Mouse (Mus musculus) heart, embryonic 11.5 days (tissue): ENCODE measurements around the gene Prss22. TPM values are rescaled to one million over a fixed set of nuclear protein-coding genes. Genes with fewer than 3 reads are reported as not detected.

Experiments
- ATAC-seq: fragments of 200-750 bp; cut with Nextera tagmentation; replicated peaks from 2 replicates; pipeline ENCODE4 v1.8.0; 2017; ENCODE audit warnings: moderate library complexity; ENCODE audit not compliant: insufficient number of reproducible peaks, low FRiP score, low TSS enrichment
- H3K27ac ChIP-seq: fragments of 300-500 bp; sonication (generic); 2 replicates; pipeline ENCODE4 v1.5.1; 2014; ENCODE audit warnings: mild to moderate bottlenecking, low read depth, low read length
- H3K27me3 ChIP-seq: fragments of 300-500 bp; sonication (generic); 2 replicates; pipeline ENCODE4 v1.6.1; 2014; ENCODE audit warnings: mild to moderate bottlenecking, low read length, mixed read lengths; ENCODE audit not compliant: control insufficient read depth, insufficient read depth
- H3K36me3 ChIP-seq: fragments of 300-500 bp; sonication (generic); 2 replicates; pipeline ENCODE4 v1.6.1; 2014; ENCODE audit warnings: mild to moderate bottlenecking, low read length, moderate library complexity, mixed read lengths; ENCODE audit not compliant: control insufficient read depth, insufficient read depth
- H3K4me1 ChIP-seq: fragments of 300-500 bp; sonication (generic); 2 replicates; pipeline ENCODE4 v1.6.1; 2014; ENCODE audit warnings: low read length; ENCODE audit not compliant: control insufficient read depth, insufficient read depth
- H3K4me2 ChIP-seq: fragments of 300-500 bp; sonication (generic); 2 replicates; pipeline ENCODE4 v1.6.1; 2014; ENCODE audit warnings: mild to moderate bottlenecking, moderate library complexity
- H3K4me3 ChIP-seq: fragments of 300-500 bp; sonication (generic); 2 replicates; pipeline ENCODE4 v1.5.1; 2014; ENCODE audit warnings: low read depth, low read length
- H3K9ac ChIP-seq: fragments of 300-500 bp; sonication (generic); 2 replicates; pipeline ENCODE4 v1.6.1; 2014; ENCODE audit warnings: mild to moderate bottlenecking, low read depth, low read length, moderate library complexity
- H3K9me3 ChIP-seq: fragments of 300-500 bp; sonication (generic); replicated peaks from 2 replicates; pipeline ENCODE4 v1.6.1; 2016; ENCODE audit warnings: low read length; ENCODE audit not compliant: control insufficient read depth
- WGBS: fragments of 180-500 bp; shearing (Covaris S2); extraction: QIAGEN DNeasy Blood & Tissue Kit; methylation state at CpG from one replicate; pipeline ENCODE4 v1.1.7; 2014; ENCODE audit not compliant: insufficient replicate concordance; 5-methylcytosine and 5-hydroxymethylcytosine counted together
- polyA plus RNA-seq: library from polyadenylated mRNA; unstranded; fragments of >200 nt; fragmentation: Nextera tagmentation; extraction: Ambion mirVana; gene quantifications from 2 replicates; pipeline ENCODE4 v1.2.1, GENCODE M21; 2014

Gene Prss22
- polyA plus RNA-seq, 1 experiment from 2014 or later = not detected

- Histone ChIP-seq H3K36me3 (no peaks in the 10 kb centered on the region), H3K27me3 (peaks cover 11% of the 10 kb centered on the region), H3K4me3 (no peak overlapping the region; the same call in 1 of the 2 replicates), H3K9ac (0 out of 2 replicates have a peak overlapping the region, but pooled peaks have one; percentile 54), H3K9me3 (no peaks in the 10 kb centered on the region), H3K4me1 (no peaks in the 10 kb centered on the region), H3K4me2 (peak overlapping the region; percentile 57), H3K27ac (no peak overlapping the region)
- WGBS = 61% methylated on average over 9 of the region's 9 CpGs
- ATAC-seq = no peak; the same call in 1 of the 2 replicates
These were observed 4.9 kb downstream of the Prss22 start for GRCm38 (mm10) chr17:23992789-23993553.

DNA sequence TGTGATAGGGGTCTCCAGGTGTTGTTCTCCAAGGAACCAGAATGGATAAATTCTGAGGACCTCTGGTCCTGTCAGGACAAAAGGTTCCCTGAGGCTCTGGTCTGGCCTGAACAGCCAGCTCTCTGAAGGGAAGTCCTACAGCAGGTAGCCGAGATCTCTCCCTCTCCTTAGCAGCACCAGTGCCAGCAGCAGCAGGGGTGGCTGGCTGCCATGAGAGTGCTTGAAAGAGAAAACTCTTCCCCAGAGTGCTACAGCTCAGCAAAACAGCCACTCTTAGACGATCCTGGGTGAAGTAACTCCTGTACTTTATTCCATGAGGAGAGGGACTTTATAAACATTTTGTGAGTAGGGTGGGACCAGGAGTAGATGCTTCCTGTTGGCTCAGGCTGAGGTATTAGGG, 8.1 kb downstream of the Prss22 start:
- no peak overlapping the region for H3K4me3 ChIP-seq
- no peak for ATAC-seq
- no peaks in the 10 kb centered on the region for H3K36me3 ChIP-seq
- 43% methylated on average over 2 of the region's 2 CpGs for WGBS
- no peaks in the 10 kb centered on the region for H3K4me1 ChIP-seq
- H3K27me3 ChIP-seq = no peaks in the 10 kb centered on the region; the same call in none of the 2 replicates
- H3K27ac ChIP-seq = no peak overlapping the region
- H3K9me3 ChIP-seq = no peaks in the 10 kb centered on the region
- H3K9ac ChIP-seq = no peak overlapping the region
- H3K4me2 ChIP-seq = no peak overlapping the region

GRCm38 (mm10) chr17:23984989-23985388, 12.9 kb downstream of the Prss22 start:
- Histone ChIP-seq H3K9ac (no peak overlapping the region), H3K27me3 (no peaks in the 10 kb centered on the region; the same call in 1 of the 2 replicates), H3K27ac (no peak overlapping the region), H3K4me3 (no peak overlapping the region), H3K4me1 (no peaks in the 10 kb centered on the region; the same call in 1 of the 2 replicates), H3K4me2 (no peak overlapping the region), H3K9me3 (no peaks in the 10 kb centered on the region), H3K36me3 (no peaks in the 10 kb centered on the region)
- WGBS = 69% methylated on average over 1 of the region's 1 CpGs
- ATAC-seq = no peak

- ATAC-seq = no peak
- Histone ChIP-seq H3K4me2 (no peak overlapping the region), H3K4me3 (no peak overlapping the region), H3K9ac (no peak overlapping the region), H3K27ac (no peak overlapping the region), H3K27me3 (no peaks in the 10 kb centered on the region; the same call in 1 of the 2 replicates), H3K9me3 (no peaks in the 10 kb centered on the region), H3K4me1 (no peaks in the 10 kb centered on the region; the same call in 1 of the 2 replicates), H3K36me3 (no peaks in the 10 kb centered on the region)
- WGBS = 52% methylated on average over 4 of the region's 4 CpGs
These were observed 15.0 kb downstream of the Prss22 start for GRCm38 (mm10) chr17:23982912-23983311.

DNA sequence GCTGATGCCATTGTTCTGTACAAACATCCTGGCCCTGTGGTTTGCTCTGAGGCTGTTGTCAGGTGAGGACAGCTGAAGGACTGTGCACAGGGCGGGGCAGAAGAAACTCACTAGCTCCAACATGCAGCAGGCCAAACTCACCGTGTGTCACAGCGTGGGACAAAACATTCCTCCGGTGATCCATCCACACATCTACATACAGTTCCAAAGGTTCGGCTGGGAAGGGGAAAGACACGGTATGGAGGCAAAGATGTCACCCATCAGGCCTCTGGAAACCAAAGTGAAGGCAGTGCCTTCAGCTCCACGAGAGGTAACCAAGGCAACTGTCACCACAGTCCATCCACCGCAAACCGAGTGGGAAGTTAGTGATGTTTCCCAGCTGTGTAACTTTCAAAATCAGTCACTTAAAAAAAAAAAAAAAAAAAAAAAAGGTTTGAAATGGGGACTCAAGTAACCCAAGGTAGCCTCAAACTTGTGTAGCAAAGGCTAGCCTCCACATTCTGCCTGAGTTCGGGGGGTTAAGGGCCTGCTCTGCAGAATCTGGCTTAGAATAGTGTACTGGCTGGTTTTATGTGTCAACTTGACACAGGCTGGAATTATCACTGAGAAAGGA, 17.5 kb downstream of the Prss22 start, which contains the start of gene Prss30:
Prss30 (minus strand) TSS at position 270 of the 613 bp plus-strand sequence.
- H3K9ac ChIP-seq = no peak within 1 kb of the TSS
- no peak within 1 kb of the TSS for H3K4me3 ChIP-seq
- H3K9me3 ChIP-seq = no peaks in the 10 kb centered on the region
- no peaks in the 10 kb centered on the region; the same call in 1 of the 2 replicates for H3K4me1 ChIP-seq
- no peak within 1 kb of the TSS for H3K4me2 ChIP-seq
- WGBS = 62% methylated on average over 10 of the region's 10 CpGs
- H3K27ac ChIP-seq = no peak within 1 kb of the TSS
- H3K36me3 ChIP-seq = no peaks in the 10 kb centered on the region
- H3K27me3 ChIP-seq = no peaks in the 10 kb centered on the region
- no peak for ATAC-seq

DNA sequence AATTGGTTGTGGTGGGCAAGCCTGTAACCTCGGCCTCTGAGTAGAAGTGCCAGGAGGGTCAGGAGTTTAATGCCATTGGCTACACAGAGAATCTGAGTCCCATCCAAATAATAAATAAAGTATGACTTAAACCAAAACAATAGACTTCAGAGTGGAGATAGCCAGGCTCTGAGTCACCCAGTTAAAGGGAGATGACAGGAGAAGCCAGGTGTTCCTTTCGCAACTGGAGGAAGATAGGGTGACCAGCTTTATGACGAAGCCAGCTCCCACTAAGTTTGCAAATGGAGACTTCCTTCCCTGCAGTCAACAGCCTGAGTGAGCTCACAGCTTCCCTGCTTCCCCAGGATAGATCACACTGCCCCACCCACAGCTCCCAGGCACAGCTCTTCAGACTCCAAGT, 18.4 kb downstream of the Prss22 start:
- H3K27ac ChIP-seq = no peak overlapping the region
- H3K9me3 ChIP-seq = no peaks in the 10 kb centered on the region
- H3K27me3 ChIP-seq = no peaks in the 10 kb centered on the region
- H3K4me2 ChIP-seq = no peak overlapping the region
- H3K9ac ChIP-seq = no peak overlapping the region
- no peak overlapping the region for H3K4me3 ChIP-seq
- no peak for ATAC-seq
- H3K36me3 ChIP-seq = no peaks in the 10 kb centered on the region
- H3K4me1 ChIP-seq = no peaks in the 10 kb centered on the region; the same call in 1 of the 2 replicates
- 54% methylated on average over 3 of the region's 3 CpGs for WGBS

DNA sequence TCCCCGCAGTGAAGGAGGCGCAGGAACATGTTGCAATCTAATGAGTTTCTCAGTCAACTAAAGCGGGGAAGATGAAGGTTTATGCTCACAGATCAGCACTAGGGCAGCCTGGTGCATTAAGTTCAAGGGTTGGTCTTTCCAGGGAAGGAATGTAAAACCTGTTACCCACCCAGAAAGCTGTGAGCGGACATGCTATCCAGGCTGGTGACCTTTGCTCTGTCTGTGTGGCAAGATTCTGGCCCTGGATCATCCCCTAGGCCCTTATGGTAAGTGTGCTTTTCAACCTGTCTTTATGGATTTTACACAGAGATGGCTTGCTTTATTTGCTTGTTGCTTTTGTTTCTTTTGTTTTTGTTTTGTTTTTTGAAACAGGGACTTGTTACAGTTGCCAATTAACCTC, 21.2 kb downstream of the Prss22 start:
- WGBS = 79% methylated on average over 4 of the region's 4 CpGs
- H3K27me3 ChIP-seq = no peaks in the 10 kb centered on the region
- no peak for ATAC-seq

GRCm38 (mm10) chr17:23971315-23971714, 26.6 kb downstream of the Prss22 start:
- Histone ChIP-seq H3K27me3 (no peaks in the 10 kb centered on the region), H3K9me3 (no peaks in the 10 kb centered on the region), H3K36me3 (no peaks in the 10 kb centered on the region), H3K9ac (no peak overlapping the region), H3K4me2 (no peak overlapping the region), H3K27ac (no peak overlapping the region), H3K4me1 (no peaks in the 10 kb centered on the region), H3K4me3 (no peak overlapping the region)
- WGBS = 77% methylated on average over 9 of the region's 9 CpGs
- no peak for ATAC-seq

More for the DNA sequence above, 21.2 kb downstream of the Prss22 start:
- Histone ChIP-seq H3K27ac (no peak overlapping the region), H3K36me3 (no peaks in the 10 kb centered on the region), H3K9me3 (no peaks in the 10 kb centered on the region), H3K9ac (no peak overlapping the region), H3K4me2 (no peak overlapping the region), H3K4me1 (no peaks in the 10 kb centered on the region), H3K4me3 (no peak overlapping the region)
